In genomic region chr5:131600325-131601125, GRCm38 (mm10) we compare ENCODE assay signal across 8 mouse cellular contexts.
DNase-seq lines count a peak whose midpoint lies in the region; ATAC-seq lines count a peak whose summit lies in the region.

No protein-coding gene starts in this region.

- peak; percentile 82 to 90 for ATAC-seq in hematopoietic stem cell, adult 5-6 weeks (replicated peaks in 1 of 2; ENCODE audit: insufficient read depth in 1 of 2, low FRiP score in 2 of 2, low TSS enrichment in 1 of 2, low read depth in 1 of 2, poor library complexity in 2 of 2, severe bottlenecking in 2 of 2)
- no peak for ATAC-seq in erythroblast, adult 5-6 weeks (replicated peaks; ENCODE audit: low FRiP score, poor library complexity, severe bottlenecking)

- DNase-seq in adipocyte (ENCODE audit: low spot score), result peak; percentile 4
- DNase-seq in cerebellum, adult 9-11 months, result peak; percentile 63
- DNase-seq in frontal cortex, postnatal 10 days (ENCODE audit: low spot score in 2 of 2), result peak; percentile 58 to 59
- DNase-seq in layer of hippocampus, adult 9-11 months, result peak; percentile 59
- DNase-seq in lung, postnatal 14 days, result peak; percentile 53
- peak; percentile 60 for DNase-seq in right cerebral cortex, adult 18-20 months

Comparison
In these comparisons a context has a peak if more than half of its experiments do, and no peak if none do; other contexts are left out.
1. DNase-seq: peak in every context shown above with its lines; median percentile 63 in cerebellum, adult 9-11 months; 60 in right cerebral cortex, adult 18-20 months; 59 in layer of hippocampus, adult 9-11 months; 58 in frontal cortex, postnatal 10 days; 53 in lung, postnatal 14 days; 4 in adipocyte.